Mouse (Mus musculus) kidney, adult 2 months (tissue): ENCODE data around the gene Prkaca.

ENCODE experiments used
- CTCF ChIP-seq: fragments of 200-500 bp; conservative IDR thresholded peaks from 2 replicates; pipeline ENCODE4 v1.5.1; 2011; ENCODE audit warnings: low read depth, mild to moderate bottlenecking, control low read depth, low read length, moderate library complexity, mixed read lengths; ENCODE audit not compliant: insufficient read depth, insufficient read length
- POLR2A ChIP-seq: fragments of 200-500 bp; IDR thresholded peaks from one replicate; pipeline ENCODE4 v1.6.1; 2011; ENCODE audit warnings: low read depth, low read length, control low read depth

DNA sequence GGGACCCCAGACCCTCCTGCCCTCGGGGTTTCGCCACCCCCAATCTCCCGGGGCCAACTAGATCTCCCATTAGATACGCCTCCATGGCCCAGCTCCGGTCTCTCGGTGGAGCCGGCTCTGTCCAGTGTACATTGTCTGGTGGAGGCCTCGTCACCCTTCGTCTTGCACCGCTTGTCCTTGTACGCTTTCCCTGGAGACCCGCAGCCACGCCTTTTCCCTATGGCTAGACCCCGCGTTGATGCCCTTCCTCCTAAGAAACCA lies 16.9 kb upstream of the Prkaca start:
- TF ChIP-seq CTCF (no peak), POLR2A (no peak)
